Mouse (Mus musculus) erythroblast, embryonic 14.5 days (primary cell): ENCODE results near the gene St6galnac3. TPM values are rescaled to one million over a fixed set of nuclear protein-coding genes. Genes with fewer than 3 reads are reported as not detected.

Experiments
- H3K27me3 ChIP-seq: 2 replicates; pipeline ENCODE4 v1.6.1; 2012; ENCODE audit warnings: inconsistent platforms; ENCODE audit not compliant: control insufficient read depth
- H3K36me3 ChIP-seq: 2 replicates; pipeline ENCODE4 v1.6.1; 2012; ENCODE audit warnings: mild to moderate bottlenecking, inconsistent platforms; ENCODE audit not compliant: control insufficient read depth
- H3K4me1 ChIP-seq: 2 replicates; pipeline ENCODE4 v1.6.1; 2012; ENCODE audit warnings: inconsistent platforms; ENCODE audit not compliant: control insufficient read depth
- H3K4me3 ChIP-seq: replicated peaks from 2 replicates; pipeline ENCODE3; 2012; ENCODE audit warnings: moderate library complexity, mild to moderate bottlenecking, inconsistent platforms
- H3K9me3 ChIP-seq: 2 replicates; pipeline ENCODE4 v1.6.1; 2012; ENCODE audit warnings: low read length, inconsistent platforms, mixed read lengths; ENCODE audit not compliant: control insufficient read depth
- GATA1 ChIP-seq: IDR thresholded peaks from 2 replicates; pipeline ENCODE4 v1.6.1; 2012; ENCODE audit warnings: low read length, inconsistent platforms, mixed read lengths
- TAL1 ChIP-seq: IDR thresholded peaks from 3 replicates; pipeline ENCODE4 v1.6.1; 2012; ENCODE audit warnings: low read length, inconsistent platforms, mixed read lengths
- polyA plus RNA-seq: library from polyadenylated mRNA; stranded (reverse); fragments of >175 nt; gene quantifications from 2 replicates; pipeline ENCODE4 v1.2.3, GENCODE M21; 2012

The St6galnac3 gene
- polyA plus RNA-seq, 1 experiment, result 0.17 TPM

DNA sequence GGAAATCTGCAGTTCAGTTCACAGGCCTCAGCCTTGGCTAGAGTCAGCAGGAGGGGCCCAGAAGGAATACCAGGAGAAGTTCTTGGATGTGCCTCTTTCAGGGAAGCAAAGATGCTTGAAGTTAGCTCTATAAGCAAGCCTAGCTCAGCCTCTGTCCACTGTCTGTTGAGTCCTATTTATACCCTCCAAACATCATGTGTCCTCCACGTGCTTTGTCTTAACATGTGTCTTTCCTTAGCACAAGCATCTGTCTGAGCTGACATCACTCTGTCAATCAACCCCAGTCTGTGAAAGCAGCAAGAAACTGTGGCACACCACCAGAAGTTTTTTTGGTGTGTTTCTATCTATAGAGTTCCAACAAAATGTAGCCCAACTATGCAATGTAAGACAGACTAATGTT lies 26.5 kb upstream of the St6galnac3 start:
- no peak for TF ChIP-seq GATA1
- no peak for TF ChIP-seq TAL1
- peaks cover 7% of the 10 kb centered on the region for H3K4me1 ChIP-seq
- H3K9me3 ChIP-seq, result no peaks in the 10 kb centered on the region
- no peak overlapping the region for H3K4me3 ChIP-seq
- no peaks in the 10 kb centered on the region for H3K36me3 ChIP-seq
- H3K27me3 ChIP-seq, result no peaks in the 10 kb centered on the region

DNA sequence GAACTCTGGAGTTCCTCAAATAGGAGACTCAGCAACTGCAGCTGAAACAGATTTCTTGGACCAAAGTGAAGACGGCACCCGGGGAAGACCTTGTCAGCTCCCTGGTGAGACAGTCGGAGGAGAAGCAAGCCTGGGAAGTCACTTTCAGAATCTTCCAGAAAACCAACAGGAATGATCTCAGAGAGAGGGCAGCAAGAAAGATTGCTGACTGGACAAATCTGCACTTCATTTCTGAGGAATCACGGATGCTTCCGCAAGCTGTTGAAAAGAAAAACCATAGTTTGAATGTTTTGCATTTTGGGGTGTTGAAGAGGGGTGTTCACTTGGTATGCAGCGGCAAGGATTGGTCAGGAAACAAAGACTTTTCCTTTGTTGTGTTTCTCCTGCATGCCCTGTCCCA lies 24.4 kb upstream of the St6galnac3 start:
- Histone ChIP-seq H3K4me1 (peaks cover 7% of the 10 kb centered on the region), H3K36me3 (no peaks in the 10 kb centered on the region), H3K9me3 (no peaks in the 10 kb centered on the region), H3K4me3 (no peak overlapping the region), H3K27me3 (no peaks in the 10 kb centered on the region)
- TF ChIP-seq GATA1 (no peak), TAL1 (no peak)

DNA sequence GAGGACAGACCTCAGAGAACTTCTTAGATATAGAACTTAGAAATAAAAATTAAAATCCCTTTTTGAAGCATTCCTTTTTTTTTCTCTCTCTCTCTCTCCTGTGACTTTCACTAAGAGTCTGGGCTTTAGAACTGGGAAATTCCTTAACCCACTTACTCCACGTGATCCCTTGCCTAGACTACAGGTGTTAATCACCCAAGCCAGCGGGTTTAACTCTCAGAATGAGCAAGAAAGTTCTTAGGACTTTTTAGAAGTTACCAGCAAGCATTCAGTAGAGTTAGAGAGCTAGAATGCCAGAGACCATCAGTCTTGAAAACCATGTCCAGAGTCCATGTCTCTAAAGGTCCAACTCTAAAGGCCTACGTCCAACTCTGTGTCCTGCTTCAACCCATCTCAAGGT lies 23.3 kb upstream of the St6galnac3 start:
- no peaks in the 10 kb centered on the region for H3K9me3 ChIP-seq
- H3K36me3 ChIP-seq, result no peaks in the 10 kb centered on the region
- no peak overlapping the region for H3K4me3 ChIP-seq
- TF ChIP-seq TAL1 (no peak), GATA1 (no peak)
- peaks cover 7% of the 10 kb centered on the region for H3K4me1 ChIP-seq
- no peaks in the 10 kb centered on the region for H3K27me3 ChIP-seq

DNA sequence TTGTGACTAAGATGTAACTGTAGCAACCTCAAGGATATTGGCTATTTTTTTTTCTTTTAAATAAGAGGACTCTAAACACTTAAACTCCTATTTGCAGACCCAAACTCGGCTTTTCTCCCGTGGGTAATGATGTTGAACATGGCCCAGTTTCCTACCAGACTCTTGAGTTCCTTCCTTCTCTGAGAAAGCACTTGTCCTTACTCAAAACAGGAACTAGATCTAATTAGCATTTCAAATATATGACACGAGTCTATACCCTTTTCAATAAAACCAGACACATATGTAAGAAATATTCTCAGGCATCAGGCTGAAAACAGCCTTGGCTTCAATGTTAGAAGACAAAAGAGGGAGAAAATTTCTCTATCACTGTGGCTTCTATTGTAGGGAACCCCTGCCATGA lies 20.1 kb upstream of the St6galnac3 start:
- TF ChIP-seq GATA1, result no peak
- TF ChIP-seq TAL1, result no peak
- H3K4me3 ChIP-seq, result no peak overlapping the region
- H3K9me3 ChIP-seq, result no peaks in the 10 kb centered on the region
- peaks cover 23% of the 10 kb centered on the region for H3K4me1 ChIP-seq
- no peaks in the 10 kb centered on the region for H3K27me3 ChIP-seq
- no peaks in the 10 kb centered on the region for H3K36me3 ChIP-seq

DNA sequence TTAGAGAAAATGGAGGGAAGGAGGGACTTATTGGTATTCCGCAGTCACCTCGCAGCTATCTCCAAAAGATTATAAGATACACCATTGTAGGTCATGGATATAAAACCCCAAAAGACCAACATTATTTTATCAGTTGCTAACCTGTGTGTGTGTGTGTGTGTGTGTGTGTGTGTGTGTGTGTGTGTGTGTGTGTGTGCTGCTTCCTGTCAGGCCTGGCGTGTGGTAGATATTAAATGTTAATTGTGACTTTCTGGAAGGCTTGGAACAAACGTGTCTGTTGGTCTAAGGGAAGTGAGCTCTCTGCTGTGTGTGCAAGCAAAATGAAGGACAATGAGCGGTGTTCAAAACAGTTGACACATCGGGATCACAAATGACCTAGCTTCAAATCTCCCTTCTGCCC lies 19.5 kb upstream of the St6galnac3 start:
- H3K36me3 ChIP-seq, result no peaks in the 10 kb centered on the region
- no peaks in the 10 kb centered on the region for H3K9me3 ChIP-seq
- H3K4me3 ChIP-seq, result no peak overlapping the region
- no peaks in the 10 kb centered on the region for H3K27me3 ChIP-seq
- TF ChIP-seq TAL1, result no peak
- TF ChIP-seq GATA1, result no peak
- peaks cover 23% of the 10 kb centered on the region for H3K4me1 ChIP-seq

DNA sequence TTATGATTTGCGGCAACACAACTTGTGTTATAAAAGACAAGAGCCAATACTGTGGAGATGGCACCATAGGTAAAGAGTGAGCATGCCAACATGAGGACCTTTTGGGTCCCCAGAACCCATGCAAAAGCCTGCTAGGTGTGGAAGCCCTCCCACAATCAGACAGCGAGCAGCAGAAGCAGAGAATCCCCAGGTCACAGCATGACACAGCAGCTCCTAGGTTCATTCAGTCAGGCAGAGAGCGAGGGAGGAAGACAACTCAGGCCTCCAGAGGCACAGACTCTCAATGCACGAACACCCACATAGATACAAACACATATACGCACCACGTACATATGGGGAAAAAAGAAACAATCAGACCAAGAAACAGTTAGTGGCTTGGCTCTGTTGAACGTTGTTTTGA lies 16.8 kb upstream of the St6galnac3 start:
- H3K9me3 ChIP-seq, result no peaks in the 10 kb centered on the region
- peaks cover 3% of the 10 kb centered on the region for H3K27me3 ChIP-seq
- no peak for TF ChIP-seq TAL1
- no peak for TF ChIP-seq GATA1
- H3K4me1 ChIP-seq, result peaks cover 35% of the 10 kb centered on the region
- no peak overlapping the region for H3K4me3 ChIP-seq
- H3K36me3 ChIP-seq, result no peaks in the 10 kb centered on the region

DNA sequence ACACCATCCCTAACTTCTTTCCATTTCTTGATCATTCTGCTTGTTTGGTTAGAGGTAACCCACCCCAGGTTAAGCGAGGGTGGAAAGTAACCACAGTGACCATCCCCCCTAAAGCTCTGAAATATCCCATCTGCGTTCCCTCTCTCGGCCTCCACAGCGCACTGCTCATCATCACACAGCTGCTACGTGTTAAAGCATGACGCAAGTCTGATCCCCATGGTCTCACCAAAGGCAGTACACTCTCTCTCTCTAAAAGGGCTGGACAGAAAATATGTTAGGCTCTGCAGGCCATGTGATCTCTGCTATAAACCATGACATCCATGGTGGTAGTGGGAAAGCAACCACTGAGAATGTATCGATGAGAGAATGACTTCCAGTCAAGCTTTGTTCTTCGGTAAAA lies 14.4 kb upstream of the St6galnac3 start:
- Histone ChIP-seq H3K27me3 (peaks cover 3% of the 10 kb centered on the region), H3K4me1 (peaks cover 57% of the 10 kb centered on the region), H3K4me3 (no peak overlapping the region), H3K36me3 (no peaks in the 10 kb centered on the region), H3K9me3 (no peaks in the 10 kb centered on the region)
- TF ChIP-seq GATA1, result no peak
- no peak for TF ChIP-seq TAL1

DNA sequence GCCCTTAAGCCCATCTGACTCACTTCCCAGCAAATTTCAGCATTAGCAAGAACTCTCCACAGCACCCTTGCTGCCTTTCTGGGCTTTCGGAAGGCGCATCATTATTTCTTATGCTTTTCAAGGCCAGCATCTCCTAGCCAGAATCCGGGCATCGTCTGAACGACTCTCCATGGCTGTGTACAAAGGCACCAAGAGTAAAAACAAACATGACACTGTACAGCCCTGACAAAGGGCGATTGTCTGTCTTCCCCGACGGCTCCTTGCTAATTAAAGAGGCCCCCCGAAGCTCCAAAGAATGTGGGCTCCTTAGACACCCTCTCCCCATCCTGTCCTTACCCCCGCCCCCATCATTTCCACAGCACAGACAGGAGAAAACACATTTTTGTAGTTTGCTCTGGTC lies 13.4 kb upstream of the St6galnac3 start:
- TF ChIP-seq TAL1, result no peak
- Histone ChIP-seq H3K4me3 (no peak overlapping the region), H3K9me3 (no peaks in the 10 kb centered on the region), H3K36me3 (no peaks in the 10 kb centered on the region; the same call in 1 of the 2 replicates), H3K4me1 (peaks cover 66% of the 10 kb centered on the region), H3K27me3 (peaks cover 3% of the 10 kb centered on the region)

DNA sequence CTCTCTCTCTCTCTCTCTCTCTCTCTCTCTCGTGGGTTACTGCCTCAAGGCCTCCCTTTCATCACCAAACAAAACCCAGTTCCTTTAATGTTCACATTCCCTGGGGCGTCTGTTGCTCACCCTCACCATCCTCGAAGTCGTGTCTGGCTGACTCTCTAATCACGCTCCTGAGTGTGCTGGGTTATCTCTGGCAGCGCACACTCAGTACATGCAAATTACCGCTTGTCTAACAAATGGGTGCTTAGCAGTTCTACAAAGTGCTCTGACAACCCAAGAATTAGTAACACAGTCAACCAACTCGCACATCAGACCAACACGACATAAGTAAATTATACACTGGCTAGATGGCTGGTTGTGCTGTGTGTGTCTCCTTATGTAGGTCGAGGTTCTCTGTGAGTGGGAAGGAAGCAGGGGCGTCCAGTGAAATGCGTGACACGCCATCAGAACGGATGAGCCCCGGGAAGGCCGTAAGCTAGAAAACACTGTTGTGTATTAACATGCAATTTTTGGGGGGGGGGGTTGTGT lies 11.8 kb upstream of the St6galnac3 start:
- Histone ChIP-seq H3K27me3 (peaks cover 3% of the 10 kb centered on the region), H3K4me3 (no peak overlapping the region), H3K4me1 (peaks cover 71% of the 10 kb centered on the region), H3K9me3 (no peaks in the 10 kb centered on the region), H3K36me3 (no peaks in the 10 kb centered on the region; the same call in 1 of the 2 replicates)
- no peak for TF ChIP-seq TAL1
- TF ChIP-seq GATA1, result no peak
